Mouse (Mus musculus): ENCODE data around the gene Odf4. TPM values are rescaled to one million over a fixed set of nuclear protein-coding genes. Genes with fewer than 3 reads are reported as not detected.

Gene Odf4
- total and polyA plus RNA-seq, 2 experiments from 2014 or later = 1.5 to 2.2 TPM

DNA sequence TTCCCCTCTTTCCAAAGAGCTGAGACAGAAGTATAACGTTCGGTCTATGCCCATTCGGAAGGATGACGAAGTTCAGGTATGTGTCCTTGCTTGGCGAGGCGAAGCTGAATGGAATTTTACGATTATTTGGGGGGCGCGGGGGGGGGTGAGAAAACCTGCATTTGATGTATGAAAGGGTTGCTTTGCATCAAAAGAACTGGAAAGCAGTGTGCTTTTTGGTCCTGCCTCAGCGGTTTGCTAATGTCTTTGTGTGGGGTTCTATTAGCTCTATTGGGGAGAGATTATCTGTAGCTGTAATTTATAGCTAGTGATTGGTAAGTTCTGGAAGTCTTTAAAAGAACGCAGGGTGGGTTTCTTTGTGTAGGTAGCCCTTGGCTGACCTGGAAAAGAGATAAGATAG lies 24.5 kb downstream of the Odf4 start:
- H3K27me3 ChIP-seq (ENCODE audit: insufficient read depth, low read length) = peaks cover 5% of the 10 kb centered on the region; the same call in 1 of the 2 replicates
- peak overlapping the region; percentile 85 for H3K4me3 ChIP-seq (ENCODE audit: low read depth, low read length)
- H3K4me1 ChIP-seq (ENCODE audit: insufficient read depth, low read length) = no peaks in the 10 kb centered on the region
- DNase-seq (ENCODE audit: low spot score) (no peak), ATAC-seq (ENCODE audit: low FRiP score) (no peak)
- WGBS = 4% methylated on average over 11 of the region's 11 CpGs
- peaks cover 25% of the 10 kb centered on the region for H3K36me3 ChIP-seq (ENCODE audit: insufficient read depth, low read length)
- TF ChIP-seq CTCF (IDR thresholded peaks at IDR 0.05) = no peak
- H3K27ac ChIP-seq (ENCODE audit: low read depth, low read length) = no peak overlapping the region
- H3K9ac ChIP-seq (replicated peaks; ENCODE audit: low read length, poor library complexity, severe bottlenecking) = peak overlapping the region; percentile 91
- H3K9me3 ChIP-seq (ENCODE audit: low read length) = no peaks in the 10 kb centered on the region
- H3K4me2 ChIP-seq (ENCODE audit: low read depth, low read length, poor library complexity, severe bottlenecking) = peak overlapping the region; percentile 61

DNA sequence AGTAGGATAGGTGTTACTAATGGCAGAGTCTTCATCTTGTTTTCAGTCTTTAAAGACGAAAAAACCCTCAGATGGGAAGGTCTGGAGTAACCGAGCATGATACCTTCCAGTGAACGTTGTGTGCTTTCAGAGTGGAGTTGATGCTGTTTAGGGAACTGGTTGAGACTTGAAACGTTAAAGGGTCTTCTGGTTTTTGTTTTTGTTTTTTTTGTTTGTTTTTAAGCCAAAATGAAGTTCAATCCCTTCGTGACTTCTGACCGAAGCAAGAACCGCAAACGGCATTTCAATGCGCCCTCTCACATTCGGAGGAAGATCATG lies 24.9 kb downstream of the Odf4 start:
- no peaks in the 10 kb centered on the region for H3K9me3 ChIP-seq (ENCODE audit: low read length)
- no peak for DNase-seq (ENCODE audit: low spot score)
- peak overlapping the region; percentile 61 for H3K4me2 ChIP-seq (ENCODE audit: low read depth, low read length, poor library complexity, severe bottlenecking)
- no peak for ATAC-seq (ENCODE audit: low FRiP score)
- peak overlapping the region; percentile 87 for H3K27ac ChIP-seq (ENCODE audit: low read depth, low read length)
- H3K27me3 ChIP-seq (ENCODE audit: insufficient read depth, low read length) = peaks cover 5% of the 10 kb centered on the region; the same call in 1 of the 2 replicates
- WGBS = 2% methylated on average over 10 of the region's 10 CpGs
- peak overlapping the region; percentile 91 for H3K9ac ChIP-seq (replicated peaks; ENCODE audit: low read length, poor library complexity, severe bottlenecking)
- peaks cover 25% of the 10 kb centered on the region for H3K36me3 ChIP-seq (ENCODE audit: insufficient read depth, low read length)
- H3K4me3 ChIP-seq (ENCODE audit: low read depth, low read length) = peak overlapping the region; percentile 85
- no peak for TF ChIP-seq CTCF (IDR thresholded peaks at IDR 0.05)
- H3K4me1 ChIP-seq (ENCODE audit: insufficient read depth, low read length) = no peaks in the 10 kb centered on the region

DNA sequence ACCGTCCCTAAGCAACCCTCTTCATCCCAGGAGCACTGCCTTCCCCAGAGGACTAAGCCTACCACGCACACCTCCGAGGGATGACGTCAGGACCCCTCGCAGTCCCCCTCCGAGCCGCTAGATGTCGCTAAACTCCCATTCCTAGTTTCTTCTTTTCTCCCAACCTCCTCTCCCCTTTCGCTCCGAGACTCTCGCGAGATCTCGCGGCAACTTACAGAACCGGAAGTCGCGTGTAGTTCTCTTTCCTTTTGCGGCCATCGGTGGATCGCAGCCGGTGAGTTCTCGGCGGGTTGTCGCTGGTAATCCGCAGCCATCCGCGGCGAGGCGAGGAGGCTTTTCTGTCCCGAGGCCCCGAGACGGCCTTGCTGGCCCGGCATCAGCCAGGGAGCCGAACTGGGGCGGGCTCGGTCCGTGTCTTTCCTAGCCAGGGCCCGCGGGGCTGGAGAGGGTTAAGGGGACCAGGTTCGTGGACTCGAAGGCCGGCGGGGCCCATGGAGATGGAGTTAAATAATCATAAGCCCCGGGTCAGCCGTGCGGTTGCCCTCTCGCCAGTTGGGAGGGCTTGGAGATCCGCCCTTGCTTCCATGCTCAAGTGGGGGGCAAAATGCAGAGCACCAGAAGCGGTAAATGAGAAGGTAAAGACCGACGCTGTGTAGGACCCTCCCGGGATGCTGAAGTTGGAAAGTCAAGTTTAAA lies 25.4 kb downstream of the Odf4 start, which contains the start of gene Rpl26:
Rpl26 (plus strand) TSS at position 233 of the 696 bp plus-strand sequence.
- peaks cover 21% of the 10 kb centered on the region for H3K36me3 ChIP-seq (ENCODE audit: insufficient read depth, low read length)
- WGBS = under 1% methylated on average over 52 of the region's 52 CpGs
- H3K4me3 ChIP-seq (ENCODE audit: low read depth, low read length) = peak within 1 kb of the TSS; percentile 85
- ATAC-seq (ENCODE audit: low FRiP score) = peak; percentile 87
- H3K4me1 ChIP-seq (ENCODE audit: insufficient read depth, low read length) = no peaks in the 10 kb centered on the region
- peak within 1 kb of the TSS; percentile 69 for H3K4me2 ChIP-seq (ENCODE audit: low read depth, low read length, poor library complexity, severe bottlenecking)
- H3K9ac ChIP-seq (replicated peaks; ENCODE audit: low read length, poor library complexity, severe bottlenecking) = peak within 1 kb of the TSS; percentile 91
- no peaks in the 10 kb centered on the region for H3K9me3 ChIP-seq (ENCODE audit: low read length)
- H3K27ac ChIP-seq (ENCODE audit: low read depth, low read length) = peak within 1 kb of the TSS; percentile 87
- H3K27me3 ChIP-seq (ENCODE audit: insufficient read depth, low read length) = peaks cover 5% of the 10 kb centered on the region; the same call in 1 of the 2 replicates
- peak; percentile 98 for DNase-seq (ENCODE audit: low spot score)
- peak; percentile 99 for TF ChIP-seq CTCF (IDR thresholded peaks at IDR 0.05)

DNA sequence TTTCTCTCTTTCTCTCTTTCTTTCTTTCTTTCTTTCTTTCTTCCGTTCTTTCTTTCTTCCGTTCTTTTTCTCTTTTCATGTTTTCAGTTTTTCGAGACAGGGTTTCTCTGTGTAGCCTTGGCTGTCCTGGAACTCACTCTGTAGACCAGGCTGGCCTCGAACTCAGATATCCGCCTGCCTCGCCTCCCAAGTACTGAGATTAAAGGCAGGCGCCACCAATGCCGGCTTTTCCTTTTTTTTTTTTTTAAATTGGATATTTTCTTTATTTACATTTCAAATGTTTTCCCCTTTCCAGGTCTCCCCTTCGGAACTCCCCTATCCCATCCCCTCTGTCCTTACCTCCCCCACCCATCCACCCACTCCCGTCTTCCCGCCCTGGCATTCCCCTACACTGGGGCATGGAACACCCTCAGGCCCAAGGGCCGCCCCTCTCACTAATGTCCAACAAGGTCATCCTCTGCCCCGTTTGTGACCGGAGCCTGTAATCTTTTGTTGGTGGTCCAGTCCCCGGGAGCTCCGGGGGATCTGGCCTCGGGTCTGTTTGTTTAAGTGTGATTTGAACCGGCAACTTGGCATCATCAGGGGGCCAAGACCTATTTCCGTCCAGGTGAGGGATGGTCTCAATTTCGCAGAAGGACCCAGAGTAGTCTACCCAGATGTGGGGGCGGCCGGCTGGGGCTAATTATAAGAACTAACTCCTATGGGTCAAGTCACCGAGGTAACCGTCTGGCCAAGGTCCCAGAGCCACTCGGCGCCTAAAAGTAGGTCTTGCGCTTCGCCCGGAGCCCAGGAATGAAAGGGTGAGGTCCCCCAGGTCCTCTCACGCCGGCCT lies 26.1 kb downstream of the Odf4 start:
- peak overlapping the region; percentile 85 for H3K4me3 ChIP-seq (ENCODE audit: low read depth, low read length)
- no peaks in the 10 kb centered on the region for H3K4me1 ChIP-seq (ENCODE audit: insufficient read depth, low read length)
- no peaks in the 10 kb centered on the region for H3K9me3 ChIP-seq (ENCODE audit: low read length)
- TF ChIP-seq CTCF (IDR thresholded peaks at IDR 0.05) = no peak
- peak overlapping the region; percentile 69 for H3K4me2 ChIP-seq (ENCODE audit: low read depth, low read length, poor library complexity, severe bottlenecking)
- peaks cover 5% of the 10 kb centered on the region; the same call in 1 of the 2 replicates for H3K27me3 ChIP-seq (ENCODE audit: insufficient read depth, low read length)
- DNase-seq (ENCODE audit: low spot score) = no peak
- peaks cover 17% of the 10 kb centered on the region; the same call in 1 of the 2 replicates for H3K36me3 ChIP-seq (ENCODE audit: insufficient read depth, low read length)
- no peak; the same call in 1 of the 2 replicates for ATAC-seq (ENCODE audit: low FRiP score)
- H3K27ac ChIP-seq (ENCODE audit: low read depth, low read length) = peak overlapping the region; percentile 26; the same call in 1 of the 2 replicates
- WGBS = 26% methylated on average over 31 of the region's 31 CpGs
- peak overlapping the region; percentile 91 for H3K9ac ChIP-seq (replicated peaks; ENCODE audit: low read length, poor library complexity, severe bottlenecking)

GRCm38 (mm10) chr11:68899815-68900214 lies 27.1 kb downstream of the Odf4 start:
- Histone ChIP-seq H3K4me2 (ENCODE audit: low read depth, low read length, poor library complexity, severe bottlenecking) (no peak overlapping the region), H3K9ac (replicated peaks; ENCODE audit: low read length, poor library complexity, severe bottlenecking) (no peak overlapping the region), H3K27me3 (ENCODE audit: insufficient read depth, low read length) (peaks cover 5% of the 10 kb centered on the region; the same call in 1 of the 2 replicates), H3K27ac (ENCODE audit: low read depth, low read length) (no peak overlapping the region), H3K9me3 (ENCODE audit: low read length) (no peaks in the 10 kb centered on the region), H3K4me3 (ENCODE audit: low read depth, low read length) (no peak overlapping the region), H3K36me3 (ENCODE audit: insufficient read depth, low read length) (peaks cover 11% of the 10 kb centered on the region; the same call in 1 of the 2 replicates), H3K4me1 (ENCODE audit: insufficient read depth, low read length) (no peaks in the 10 kb centered on the region)
- no peak for TF ChIP-seq CTCF (IDR thresholded peaks at IDR 0.05)
- ATAC-seq (ENCODE audit: low FRiP score) (no peak), DNase-seq (ENCODE audit: low spot score) (no peak)
- WGBS = 87% methylated on average over 8 of the region's 8 CpGs
